Mouse (Mus musculus): ENCODE results near the gene Hexim2.

Hexim2 gene

DNA sequence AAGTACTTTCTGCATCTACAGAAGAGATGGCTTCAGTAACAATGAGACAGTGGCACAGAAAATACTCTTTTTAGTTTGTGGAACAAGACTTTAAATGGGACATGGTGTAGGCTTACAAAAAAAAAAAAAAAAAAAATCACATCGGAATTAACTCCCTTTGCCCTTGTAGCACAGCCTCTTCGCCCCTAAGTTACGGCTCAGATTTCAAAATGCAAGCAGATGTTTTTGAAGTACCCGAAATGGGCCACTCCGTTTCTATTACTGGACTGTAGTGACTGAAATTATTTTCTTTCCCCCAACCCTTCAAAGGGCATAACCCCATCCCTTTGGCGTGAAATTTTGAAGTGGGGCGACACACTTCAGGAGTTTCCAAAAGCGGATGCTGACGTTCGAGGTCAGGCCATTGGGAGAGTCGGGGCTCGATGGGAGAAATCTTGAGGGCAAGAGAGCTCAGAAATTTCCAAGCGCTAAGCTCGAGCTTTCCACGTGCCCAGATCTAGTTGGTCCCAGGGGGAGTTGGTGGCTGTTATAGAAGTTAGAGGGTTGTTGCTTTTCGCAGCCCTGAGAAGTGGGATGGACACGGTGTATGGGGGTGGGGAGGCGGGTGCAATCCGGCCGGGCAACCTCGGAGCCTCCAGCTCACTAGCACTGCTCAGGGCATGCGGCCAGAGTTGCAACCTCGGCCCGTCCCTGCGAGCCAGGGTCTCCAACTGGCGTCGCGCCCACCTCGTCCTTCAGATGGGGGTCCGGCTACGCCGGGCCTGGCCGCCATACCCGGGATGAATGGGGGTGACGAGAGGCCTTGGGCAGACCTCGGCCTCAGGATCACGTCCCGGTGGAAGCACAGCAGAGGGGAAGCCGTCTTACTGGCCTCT is at the start of gene Hexim2:
Hexim2 (plus strand) TSS at position 729 of the 875 bp plus-strand sequence.
- in situ Hi-C loops (cut with MboI, MseI), result no loop called here

DNA sequence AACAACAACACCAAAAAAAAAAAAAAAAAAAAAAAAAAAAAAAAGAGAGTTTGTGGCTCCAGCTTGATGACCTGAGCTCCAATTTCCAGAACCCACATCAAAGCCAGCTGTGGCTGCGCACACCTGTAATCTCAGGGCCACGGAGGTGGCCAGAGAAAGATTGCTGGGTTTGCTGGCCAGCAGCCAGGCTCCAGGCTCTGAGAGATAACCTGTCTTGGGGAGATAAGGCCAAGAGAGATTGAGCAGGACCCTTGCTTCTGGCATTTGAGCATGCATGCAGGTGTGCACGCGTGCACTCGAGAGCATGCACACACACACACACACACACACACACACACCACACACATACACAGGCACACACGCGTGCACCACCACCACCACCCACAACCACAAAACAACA is 38.9 kb upstream of the Hexim2 start:
- in situ Hi-C loops (cut with MboI, MseI), result no loop called here

- in situ Hi-C loops (cut with MboI, MseI), result no loop called here
Measured at GRCm38 (mm10) chr11:103093862-103094833, 38.1 kb upstream of the Hexim2 start.

GRCm38 (mm10) chr11:103095107-103095670 is 37.0 kb upstream of the Hexim2 start:
- in situ Hi-C loops (cut with MboI, MseI), result no loop called here

GRCm38 (mm10) chr11:103095801-103096200 is 36.4 kb upstream of the Hexim2 start:
- in situ Hi-C loops (cut with MboI, MseI), result no loop called here

DNA sequence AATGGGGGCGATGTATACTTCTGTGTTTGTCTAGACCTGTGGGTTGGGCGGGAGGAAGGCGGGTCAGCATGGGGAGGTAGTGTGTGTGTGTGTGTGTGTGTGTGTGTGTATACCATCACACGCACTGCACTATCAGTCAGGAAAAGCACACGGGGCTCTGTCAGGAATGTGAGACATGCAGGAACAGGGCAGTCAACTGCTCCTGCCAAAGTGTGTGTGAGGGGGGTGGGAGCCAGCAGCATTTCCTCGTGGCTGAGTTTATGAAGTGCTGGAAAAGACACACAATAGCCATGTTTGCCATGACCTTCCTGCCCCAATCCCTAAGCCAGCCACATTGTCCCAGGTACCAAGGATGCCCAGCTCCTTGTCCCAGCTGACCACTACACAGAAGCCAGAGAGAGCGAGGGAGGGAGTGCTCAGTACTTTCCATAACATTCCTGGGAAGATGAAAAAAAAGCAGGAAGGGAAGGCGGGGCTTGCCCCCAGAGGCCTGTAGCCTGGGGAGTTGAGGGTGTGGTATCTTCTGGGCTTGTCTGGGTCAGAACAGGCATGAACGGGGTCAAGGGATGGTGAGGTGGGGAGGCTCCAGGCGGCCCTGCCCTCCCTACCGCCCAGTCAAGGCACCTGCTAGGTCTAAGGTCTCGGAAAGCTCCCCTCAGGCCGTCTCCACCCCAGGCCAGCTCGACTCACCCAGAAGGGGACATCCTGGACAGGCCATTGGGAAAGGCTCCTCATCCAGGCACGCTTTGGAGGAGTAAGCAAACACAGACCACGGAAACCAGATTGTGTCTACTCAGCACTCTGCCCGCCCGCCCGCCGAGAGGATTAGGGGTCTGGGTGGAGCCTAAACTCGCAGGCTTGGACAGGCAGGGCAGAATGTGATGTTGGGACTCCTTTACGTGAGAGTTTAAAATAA is 35.0 kb upstream of the Hexim2 start:
- in situ Hi-C loops (cut with MboI, MseI), result no loop called here

- in situ Hi-C loops (cut with MboI, MseI), result no loop called here
Measured at GRCm38 (mm10) chr11:103098531-103099190, 33.6 kb upstream of the Hexim2 start.

DNA sequence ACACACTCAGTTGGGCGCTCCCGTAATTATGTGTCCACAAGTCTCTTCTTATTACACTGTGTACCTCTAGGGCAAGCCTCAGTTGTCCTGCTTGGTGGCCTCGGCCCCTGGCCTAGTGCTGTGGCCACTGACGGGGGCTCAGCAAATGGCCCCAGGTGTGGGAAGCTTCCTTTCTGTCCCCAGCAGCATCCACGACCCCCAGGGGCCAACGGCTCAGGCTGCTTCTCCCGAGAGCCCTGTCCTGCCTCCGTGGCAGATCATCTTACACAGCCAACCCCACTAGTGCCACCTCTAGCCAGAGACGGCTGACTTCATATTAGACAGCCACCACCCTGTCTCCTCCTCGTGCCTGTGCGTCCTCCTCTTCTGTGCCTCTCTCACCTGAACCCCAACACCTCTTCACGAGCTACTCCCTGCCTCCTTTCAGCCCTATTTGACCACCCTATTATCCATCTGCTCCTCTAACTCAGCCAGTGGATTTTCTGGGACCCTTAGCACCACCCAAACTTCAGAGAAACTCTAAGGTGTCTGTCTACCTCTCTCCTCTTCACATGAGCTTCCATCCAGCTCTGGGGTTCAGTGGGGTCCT is 32.8 kb upstream of the Hexim2 start:
- in situ Hi-C loops (cut with MboI, MseI), result no loop called here

- in situ Hi-C loops (cut with MboI, MseI), result loop anchor here (5.0 to 25.0 kb wide), 5 partner anchors 37 to 862 kb away; partner anchors contain the start of genes Arf2 (in 1 of the 2) and Nsf (in 1 of the 2)
Measured at GRCm38 (mm10) chr11:103100361-103100760, 31.9 kb upstream of the Hexim2 start.

DNA sequence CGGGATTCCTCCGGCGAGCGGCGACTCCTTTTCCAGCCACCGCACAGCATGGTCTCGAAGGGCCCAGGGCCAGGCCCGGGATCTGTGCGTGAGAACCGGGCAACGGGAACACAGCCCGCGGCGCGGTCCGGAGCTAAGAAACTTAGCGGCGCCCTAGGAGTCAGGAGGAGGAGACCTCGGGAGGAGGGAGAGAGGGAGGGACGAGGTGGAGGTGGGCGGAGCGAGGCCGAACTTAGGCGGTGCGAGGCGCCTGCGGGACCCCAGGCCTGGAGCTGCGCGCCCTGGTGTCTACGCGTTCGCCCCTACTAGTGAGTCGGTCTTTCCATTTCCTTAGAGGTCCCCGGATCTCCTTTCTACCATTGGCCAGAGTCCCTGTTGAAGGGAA is 30.8 kb upstream of the Hexim2 start, which contains the start of the genes Plcd3 and Acbd4:
Plcd3 (minus strand) TSS at position 178 of the 385 bp plus-strand sequence.
Acbd4 (plus strand) TSS at position 202 of the 385 bp plus-strand sequence.
- in situ Hi-C loops (cut with MboI, MseI), result loop anchor here (5.0 to 25.0 kb wide), 5 partner anchors 36 to 861 kb away; partner anchors contain the start of genes Arf2 (in 1 of the 2) and Nsf (in 1 of the 2)

DNA sequence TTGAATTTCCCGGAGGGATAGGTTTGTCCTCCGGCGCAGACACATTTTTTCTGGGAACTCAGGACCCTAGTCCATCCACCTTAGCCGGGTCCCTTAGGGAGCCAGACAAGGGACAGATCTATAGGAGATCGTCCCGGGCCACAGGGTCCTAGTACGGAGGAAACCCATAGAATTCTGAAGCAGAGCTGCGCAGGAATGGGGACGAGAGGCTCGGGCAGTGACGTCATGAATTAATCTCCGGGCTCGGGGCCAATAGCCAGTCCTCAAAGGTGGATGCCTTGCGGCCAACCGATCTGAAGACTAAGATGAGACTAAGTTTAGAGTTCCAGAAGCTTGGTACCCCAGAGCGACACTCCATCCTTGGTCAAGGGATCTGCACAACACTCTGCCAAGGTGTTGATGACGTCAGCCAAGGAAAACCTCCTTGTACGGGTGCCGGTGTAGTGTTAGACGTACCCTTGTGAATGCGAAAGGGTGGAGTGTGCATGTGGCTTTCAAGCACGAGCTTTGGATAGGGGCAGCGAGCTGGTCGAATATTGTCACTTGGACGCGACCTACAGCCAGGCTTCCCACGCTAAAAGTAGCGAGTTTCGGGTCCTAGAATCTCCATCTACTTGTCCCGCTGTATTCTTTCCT is 30.2 kb upstream of the Hexim2 start:
- in situ Hi-C loops (cut with MboI, MseI), result loop anchor here (5.0 to 25.0 kb wide), 5 partner anchors 35 to 860 kb away; partner anchors contain the start of genes Arf2 (in 1 of the 2) and Nsf (in 1 of the 2)

DNA sequence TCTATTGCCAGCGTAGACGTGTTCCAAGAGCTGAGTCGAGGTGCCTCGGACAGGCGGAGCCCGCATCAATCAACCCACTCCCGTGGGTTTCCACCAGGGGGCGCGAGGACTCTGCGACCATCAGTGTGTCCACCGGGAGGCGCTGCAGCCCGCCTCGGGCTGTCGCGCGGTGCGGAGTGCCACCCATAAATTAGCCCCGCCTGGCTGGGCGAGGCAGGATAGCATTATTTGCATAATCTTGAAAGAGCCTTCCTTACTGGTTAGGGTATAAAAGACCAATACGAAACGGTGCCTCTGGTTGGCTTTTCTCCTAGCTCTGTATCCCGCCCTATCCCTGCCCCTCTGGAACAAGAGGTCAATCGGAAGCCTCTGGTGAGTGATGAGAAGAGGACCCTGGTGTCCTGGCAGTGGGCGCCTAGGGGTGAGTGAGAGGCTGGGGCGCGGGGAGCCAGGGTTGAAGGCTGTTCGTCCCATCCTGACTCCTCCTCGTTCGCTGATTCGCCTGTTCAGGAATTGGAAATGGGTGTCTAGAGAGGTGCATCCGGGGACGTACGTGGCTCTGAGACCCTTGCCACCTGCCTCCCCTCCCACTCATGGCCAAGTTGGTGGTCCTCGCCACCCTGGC is 29.4 kb upstream of the Hexim2 start:
- in situ Hi-C loops (cut with MboI, MseI), result loop anchor here (5.0 to 25.0 kb wide), 5 partner anchors 34 to 859 kb away; partner anchors contain the start of genes Arf2 (in 1 of the 2) and Nsf (in 1 of the 2)

GRCm38 (mm10) chr11:103103621-103104020 is 28.6 kb upstream of the Hexim2 start:
- in situ Hi-C loops (cut with MboI, MseI), result loop anchor here (5.0 to 25.0 kb wide), 5 partner anchors 34 to 859 kb away; partner anchors contain the start of genes Arf2 (in 1 of the 2) and Nsf (in 1 of the 2)

GRCm38 (mm10) chr11:103104469-103104868 is 27.8 kb upstream of the Hexim2 start:
- in situ Hi-C loops (cut with MboI, MseI), result loop anchor here (5.0 to 25.0 kb wide), 5 partner anchors 33 to 858 kb away; partner anchors contain the start of genes Arf2 (in 1 of the 2) and Nsf (in 1 of the 2)

GRCm38 (mm10) chr11:103105180-103105725 is 27.0 kb upstream of the Hexim2 start:
- in situ Hi-C loops (cut with MboI, MseI), result loop anchor here in 1 of 2 experiments (25.0 kb wide), 1 partner anchor 857 kb away; the partner anchor contains the start of genes Arf2 and Nsf

DNA sequence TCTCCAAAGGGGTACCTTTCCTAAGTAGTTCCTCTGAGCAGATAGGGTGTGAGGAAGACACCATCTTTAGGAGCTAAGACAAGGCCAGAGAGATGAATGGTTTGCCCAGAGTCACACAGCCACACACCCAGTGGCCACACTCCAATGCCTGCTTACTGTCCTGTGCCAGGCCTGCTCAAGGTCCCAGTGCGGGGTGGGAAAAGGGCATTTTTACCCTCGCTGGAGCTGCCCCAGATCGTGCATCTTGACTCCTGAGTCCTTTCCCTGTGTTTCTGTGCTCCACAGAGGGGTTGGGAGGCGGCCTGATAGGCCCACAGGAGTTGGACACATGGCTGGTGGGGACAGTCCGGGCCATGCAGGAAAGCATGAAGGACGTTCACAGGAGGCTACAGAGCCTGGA is 26.4 kb upstream of the Hexim2 start:
- in situ Hi-C loops (cut with MboI, MseI), result loop anchor here in 1 of 2 experiments (25.0 kb wide), 1 partner anchor 856 kb away; the partner anchor contains the start of genes Arf2 and Nsf

DNA sequence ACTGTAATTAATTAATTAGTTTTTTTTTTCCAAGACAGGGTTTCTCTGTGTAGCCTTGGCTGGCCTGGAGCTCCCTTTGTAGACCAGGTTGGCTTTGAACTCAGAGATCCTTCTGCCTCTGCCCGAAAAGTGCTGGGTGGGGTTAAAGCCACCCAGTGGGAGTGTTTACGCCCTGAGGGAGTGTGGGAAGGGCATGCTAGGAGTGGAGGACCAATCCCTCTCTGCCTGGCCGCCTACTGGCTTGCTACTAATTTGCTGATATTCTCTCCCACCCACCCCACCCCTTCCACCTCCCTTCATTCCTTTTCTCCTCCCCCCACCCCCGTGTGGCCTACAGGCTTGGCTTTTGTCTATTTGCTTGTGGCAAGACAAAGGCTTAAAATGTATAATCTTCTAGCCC is 25.8 kb upstream of the Hexim2 start:
- in situ Hi-C loops (cut with MboI, MseI), result loop anchor here in 1 of 2 experiments (25.0 kb wide), 1 partner anchor 856 kb away; the partner anchor contains the start of genes Arf2 and Nsf
